Mouse (Mus musculus): ENCODE results near the gene Ctbs. TPM values are rescaled to one million over a fixed set of nuclear protein-coding genes. Genes with fewer than 3 reads are reported as not detected.

The Ctbs gene
- polyA plus RNA-seq, 1 experiment from 2014 or later, result 4.0 TPM

Other genes with a start within 250 kb of the Ctbs start
- gene Lpar3, start 228.8 kb upstream of the Ctbs start, polyA plus RNA-seq (2015; fragmentation: Nextera tagmentation; extraction: Ambion mirVana), result 0.30 and 0.35 TPM in 2 replicates
- gene Ssx2ip, start 45.2 kb upstream of the Ctbs start, polyA plus RNA-seq (2015; fragmentation: Nextera tagmentation; extraction: Ambion mirVana), result 22.5 and 26.1 TPM in 2 replicates
- 4.0 and 7.4 TPM in 2 replicates for gene Spata1, start 50.0 kb downstream of the Ctbs start, polyA plus RNA-seq (2015; fragmentation: Nextera tagmentation; extraction: Ambion mirVana)
- gene Gng5, start 50.0 kb downstream of the Ctbs start, polyA plus RNA-seq (2015; fragmentation: Nextera tagmentation; extraction: Ambion mirVana), result 318 and 371 TPM in 2 replicates
- gene Rpf1, start 71.6 kb downstream of the Ctbs start, polyA plus RNA-seq (2015; fragmentation: Nextera tagmentation; extraction: Ambion mirVana), result 47.0 and 58.0 TPM in 2 replicates
- not detected in 2 replicates for gene Uox, start 120.6 kb downstream of the Ctbs start, polyA plus RNA-seq (2015; fragmentation: Nextera tagmentation; extraction: Ambion mirVana)
- gene Dnase2b, start 165.8 kb downstream of the Ctbs start, polyA plus RNA-seq (2015; fragmentation: Nextera tagmentation; extraction: Ambion mirVana), result not detected in 2 replicates
- not detected in 2 replicates for gene 4930503B20Rik, start 201.5 kb downstream of the Ctbs start, polyA plus RNA-seq (2015; fragmentation: Nextera tagmentation; extraction: Ambion mirVana)
- 0.63 and 0.83 TPM in 2 replicates for gene Samd13, start 235.8 kb downstream of the Ctbs start, polyA plus RNA-seq (2015; fragmentation: Nextera tagmentation; extraction: Ambion mirVana)